Mouse (Mus musculus) mature B cell (primary cell): ENCODE results near the gene 1700018F24Rik.
"Not testable (repeated sequence)": the region's sequence is repeated elsewhere in the genome, so short reads cannot be mapped to it uniquely, and the experiment has no call there.

Experiments
- in situ Hi-C: fragments of 300-500 bp; cut with MboI; formaldehyde crosslinking; loops from 2 replicates; pipeline ENCODE4 v1.14.3; 2019

The 1700018F24Rik gene

GRCm38 (mm10) chr5:145042690-145043089 lies at the start of gene 1700018F24Rik:
TSS of gene 1700018F24Rik (plus strand) at chr5:145042990.
- in situ Hi-C loops: not testable (repeated sequence)

GRCm38 (mm10) chr5:144998491-144998890 lies 44.3 kb upstream of the 1700018F24Rik start:
- in situ Hi-C loops: no loop called here

- in situ Hi-C loops: no loop called here
These were observed 39.4 kb upstream of the 1700018F24Rik start for GRCm38 (mm10) chr5:145003362-145003761.

GRCm38 (mm10) chr5:145004495-145004894 lies 38.3 kb upstream of the 1700018F24Rik start:
- in situ Hi-C loops: no loop called here

GRCm38 (mm10) chr5:145005596-145005995 lies 37.2 kb upstream of the 1700018F24Rik start:
- in situ Hi-C loops: no loop called here

GRCm38 (mm10) chr5:145008878-145009659 lies 33.7 kb upstream of the 1700018F24Rik start:
- in situ Hi-C loops: no loop called here

- in situ Hi-C loops: no loop called here
These were observed 28.5 kb upstream of the 1700018F24Rik start for GRCm38 (mm10) chr5:145014278-145014677.

- in situ Hi-C loops: not testable (repeated sequence)
These were observed 26.0 kb upstream of the 1700018F24Rik start for GRCm38 (mm10) chr5:145016761-145017160.

GRCm38 (mm10) chr5:145020254-145020653 lies 22.5 kb upstream of the 1700018F24Rik start:
- in situ Hi-C loops: not testable (repeated sequence)

- in situ Hi-C loops: not testable (repeated sequence)
These were observed 22.1 kb upstream of the 1700018F24Rik start for GRCm38 (mm10) chr5:145020712-145021111.

GRCm38 (mm10) chr5:145030476-145030875 lies 12.3 kb upstream of the 1700018F24Rik start:
- in situ Hi-C loops: not testable (repeated sequence)

GRCm38 (mm10) chr5:145032391-145032790 lies 10.4 kb upstream of the 1700018F24Rik start, which contains the start of gene Gm4871:
TSS of gene Gm4871 (minus strand) at chr5:145032754.
- in situ Hi-C loops: not testable (repeated sequence)

- in situ Hi-C loops: no loop called here
These were observed 1.2 kb upstream of the 1700018F24Rik start for GRCm38 (mm10) chr5:145041628-145042027.

- in situ Hi-C loops: not testable (repeated sequence)
These were observed 11.4 kb downstream of the 1700018F24Rik start for GRCm38 (mm10) chr5:145054187-145054586.

- in situ Hi-C loops: no loop called here
These were observed 15.1 kb downstream of the 1700018F24Rik start for GRCm38 (mm10) chr5:145057907-145058306.

- in situ Hi-C loops: no loop called here
These were observed 15.9 kb downstream of the 1700018F24Rik start for GRCm38 (mm10) chr5:145058722-145059121.

GRCm38 (mm10) chr5:145059524-145059923 lies 16.7 kb downstream of the 1700018F24Rik start:
- in situ Hi-C loops: no loop called here

GRCm38 (mm10) chr5:145064765-145065340 lies 22.1 kb downstream of the 1700018F24Rik start:
- in situ Hi-C loops: no loop called here

- in situ Hi-C loops: no loop called here
These were observed 26.1 kb downstream of the 1700018F24Rik start for GRCm38 (mm10) chr5:145068863-145069262.

- in situ Hi-C loops: no loop called here
These were observed 26.9 kb downstream of the 1700018F24Rik start for GRCm38 (mm10) chr5:145069707-145070106.

- in situ Hi-C loops: no loop called here
These were observed 28.6 kb downstream of the 1700018F24Rik start for GRCm38 (mm10) chr5:145071342-145071741.

GRCm38 (mm10) chr5:145075081-145075480 lies 32.3 kb downstream of the 1700018F24Rik start:
- in situ Hi-C loops: no loop called here
